ENCODE assay signal across 7 mouse cellular contexts in genomic region chr2:163693716-163694314, GRCm38 (mm10). TPM values are rescaled to one million over a fixed set of nuclear protein-coding genes. Genes with fewer than 3 reads are reported as not detected.
DNase-seq lines count a peak whose midpoint lies in the region; ATAC-seq and TF ChIP-seq lines count a peak whose summit lies in the region.

No protein-coding gene starts in this region.

- no peak for DNase-seq in midbrain, embryonic 14.5 days
- no peak for DNase-seq in midbrain, postnatal 0 days (ENCODE audit: low spot score)
- DNase-seq in kidney, postnatal 36 days = peak; percentile 53 to 76
- peak; percentile 76 for DNase-seq in skeletal muscle tissue, adult 2 months (ENCODE audit: low read depth, low spot score)
- DNase-seq in frontal cortex, adult 2 months (ENCODE audit: extremely low spot score in 1 of 2, low spot score in 1 of 2) = no peak
- no peak for DNase-seq in layer of hippocampus, postnatal 14 days (ENCODE audit: low spot score in 2 of 2)

- no peaks in the 10 kb centered on the region for H3K36me3 ChIP-seq in midbrain, embryonic 14.5 days (ENCODE audit: control insufficient read depth, insufficient read depth, low read length)
- no peaks in the 10 kb centered on the region for H3K36me3 ChIP-seq in midbrain, postnatal 0 days (ENCODE audit: insufficient read depth, low read length)
- no peaks in the 10 kb centered on the region for H3K36me3 ChIP-seq in heart, embryonic 11.5 days (ENCODE audit: control insufficient read depth, insufficient read depth, low read length)

- H3K4me1 ChIP-seq in midbrain, embryonic 14.5 days (ENCODE audit: control insufficient read depth, insufficient read depth, low read length) = peaks cover 9% of the 10 kb centered on the region
- no peaks in the 10 kb centered on the region; the same call in 1 of the 2 replicates for H3K4me1 ChIP-seq in midbrain, postnatal 0 days (ENCODE audit: insufficient read depth, low read length)
- peaks cover 74% of the 10 kb centered on the region for H3K4me1 ChIP-seq in heart, embryonic 11.5 days (ENCODE audit: control insufficient read depth, insufficient read depth, low read length)

- no peak overlapping the region for H3K4me2 ChIP-seq in midbrain, embryonic 14.5 days (ENCODE audit: low read length)
- no peak overlapping the region for H3K4me2 ChIP-seq in midbrain, postnatal 0 days (ENCODE audit: low read depth, low read length, poor library complexity, severe bottlenecking)
- peak overlapping the region; percentile 32; the same call in 1 of the 2 replicates for H3K4me2 ChIP-seq in heart, embryonic 11.5 days

- no peaks in the 10 kb centered on the region for H3K27me3 ChIP-seq in midbrain, embryonic 14.5 days (ENCODE audit: control insufficient read depth, insufficient read depth, low read length)
- H3K27me3 ChIP-seq in midbrain, postnatal 0 days (ENCODE audit: insufficient read depth, low read length) = no peaks in the 10 kb centered on the region
- H3K27me3 ChIP-seq in heart, embryonic 11.5 days (ENCODE audit: control insufficient read depth, insufficient read depth, low read length) = no peaks in the 10 kb centered on the region

- 75% methylated on average over 9 of the region's 9 CpGs for WGBS in midbrain, embryonic 14.5 days
- WGBS in midbrain, postnatal 0 days = 67% methylated on average over 9 of the region's 9 CpGs
- WGBS in heart, embryonic 11.5 days (ENCODE audit: insufficient replicate concordance) = 53% methylated on average over 9 of the region's 9 CpGs

- H3K4me3 ChIP-seq in midbrain, embryonic 14.5 days (replicated peaks; ENCODE audit: low read depth, low read length) = no peak overlapping the region
- no peak overlapping the region for H3K4me3 ChIP-seq in midbrain, postnatal 0 days (ENCODE audit: low read depth, low read length)
- H3K4me3 ChIP-seq in heart, embryonic 11.5 days (ENCODE audit: low read depth, low read length) = no peak overlapping the region

- no peak for ATAC-seq in midbrain, embryonic 14.5 days (ENCODE audit: low FRiP score, low TSS enrichment)
- ATAC-seq in midbrain, postnatal 0 days (ENCODE audit: low FRiP score) = no peak
- ATAC-seq in heart, embryonic 11.5 days (replicated peaks; ENCODE audit: insufficient number of reproducible peaks, low FRiP score, low TSS enrichment) = no peak

- no peaks in the 10 kb centered on the region for H3K9me3 ChIP-seq in midbrain, embryonic 14.5 days (ENCODE audit: control insufficient read depth, low read length)
- H3K9me3 ChIP-seq in midbrain, postnatal 0 days (ENCODE audit: low read length) = no peaks in the 10 kb centered on the region
- H3K9me3 ChIP-seq in heart, embryonic 11.5 days (replicated peaks; ENCODE audit: control insufficient read depth, low read length) = no peaks in the 10 kb centered on the region

- H3K27ac ChIP-seq in midbrain, embryonic 14.5 days (replicated peaks; ENCODE audit: low read depth, low read length) = no peak overlapping the region
- no peak overlapping the region for H3K27ac ChIP-seq in midbrain, postnatal 0 days (ENCODE audit: low read depth, low read length)
- peak overlapping the region; percentile 74 for H3K27ac ChIP-seq in heart, embryonic 11.5 days (ENCODE audit: low read depth, low read length)

- no peak for TF ChIP-seq CTCF in midbrain, postnatal 0 days (IDR thresholded peaks at IDR 0.05)

- 0 out of 2 replicates have a peak overlapping the region, but pooled peaks have one; percentile 6 for H3K9ac ChIP-seq in midbrain, embryonic 14.5 days (replicated peaks; ENCODE audit: low read length)
- H3K9ac ChIP-seq in midbrain, postnatal 0 days (replicated peaks; ENCODE audit: low read length, poor library complexity, severe bottlenecking) = no peak overlapping the region
- H3K9ac ChIP-seq in heart, embryonic 11.5 days (ENCODE audit: low read depth, low read length) = 0 out of 2 replicates have a peak overlapping the region, but pooled peaks have one; percentile 43

RNA-seq across cellular contexts. Expression of gene Pkig, which starts 35.6 kb away (rescaled TPM):
- polyA plus RNA-seq in midbrain, embryonic 14.5 days (2014; fragmentation: Nextera tagmentation; extraction: Ambion mirVana) = 115 and 128 TPM in 2 replicates
- total RNA-seq in midbrain, postnatal 0 days (2014; rRNA removed) = 90.5 and 102 TPM in 2 replicates
- 153 and 161 TPM in 2 replicates for polyA plus RNA-seq in midbrain, postnatal 0 days (2015; fragmentation: Nextera tagmentation; extraction: Ambion mirVana)
- polyA plus RNA-seq in heart, embryonic 11.5 days (2014; fragmentation: Nextera tagmentation; extraction: Ambion mirVana) = 249 and 252 TPM in 2 replicates
- 194 and 214 TPM in 2 replicates for polyA plus RNA-seq in frontal cortex, adult 2 months (2012; rRNA removed)
- total RNA-seq in layer of hippocampus, postnatal 14 days (2021) = 10 to 100 TPM; 70.9 to 71.8 TPM

RNA-seq across cellular contexts. Expression of gene Serinc3, which starts 48.9 kb away (rescaled TPM):
- 30.9 and 39.3 TPM in 2 replicates for polyA plus RNA-seq in midbrain, embryonic 14.5 days (2014; fragmentation: Nextera tagmentation; extraction: Ambion mirVana)
- total RNA-seq in midbrain, postnatal 0 days (2014; rRNA removed) = 96.1 and 101 TPM in 2 replicates
- polyA plus RNA-seq in midbrain, postnatal 0 days (2015; fragmentation: Nextera tagmentation; extraction: Ambion mirVana) = 35.9 and 36.9 TPM in 2 replicates
- 77.5 and 79.0 TPM in 2 replicates for polyA plus RNA-seq in heart, embryonic 11.5 days (2014; fragmentation: Nextera tagmentation; extraction: Ambion mirVana)
- 167 and 199 TPM in 2 replicates for polyA plus RNA-seq in frontal cortex, adult 2 months (2012; rRNA removed)
- total RNA-seq in layer of hippocampus, postnatal 14 days (2021) = 100 to 1,000 TPM; 209 to 218 TPM

RNA-seq across cellular contexts. Expression of gene Ada, which starts 56.2 kb away (rescaled TPM):
- polyA plus RNA-seq in midbrain, embryonic 14.5 days (2014; fragmentation: Nextera tagmentation; extraction: Ambion mirVana) = 2.8 and 3.4 TPM in 2 replicates
- 1.4 and 2.6 TPM in 2 replicates for total RNA-seq in midbrain, postnatal 0 days (2014; rRNA removed)
- polyA plus RNA-seq in midbrain, postnatal 0 days (2015; fragmentation: Nextera tagmentation; extraction: Ambion mirVana) = 3.7 and 3.8 TPM in 2 replicates
- 3.8 and 4.3 TPM in 2 replicates for polyA plus RNA-seq in heart, embryonic 11.5 days (2014; fragmentation: Nextera tagmentation; extraction: Ambion mirVana)
- 1.4 and 1.6 TPM in 2 replicates for polyA plus RNA-seq in frontal cortex, adult 2 months (2012; rRNA removed)
- total RNA-seq in layer of hippocampus, postnatal 14 days (2021) = 1 to 10 TPM; 1.5 to 1.6 TPM

Comparison
In these comparisons a context has a peak if more than half of its experiments do, and no peak if none do; other contexts are left out.
1. DNase-seq: peak in kidney, postnatal 36 days (2 of 2) and skeletal muscle tissue, adult 2 months (single experiment); none in midbrain, embryonic 14.5 days (single experiment), midbrain, postnatal 0 days (single experiment), frontal cortex, adult 2 months (0 of 2) and layer of hippocampus, postnatal 14 days (0 of 2).